Mouse (Mus musculus) hindbrain, embryonic 12.5 days (tissue): Measurements from ENCODE around the gene Camsap3. TPM values are rescaled to one million over a fixed set of nuclear protein-coding genes. Genes with fewer than 3 reads are reported as not detected.

Experiments
- ATAC-seq: fragments of 200-750 bp; cut with Nextera tagmentation; 2 replicates; pipeline ENCODE4 v1.8.0; 2017; ENCODE audit warnings: moderate TSS enrichment; ENCODE audit not compliant: low FRiP score
- H3K27ac ChIP-seq: fragments of 300-500 bp; sonication (generic); 2 replicates; pipeline ENCODE4 v1.5.1; 2016; ENCODE audit warnings: mild to moderate bottlenecking
- H3K27me3 ChIP-seq: fragments of 300-500 bp; sonication (generic); 2 replicates; pipeline ENCODE4 v1.6.1; 2016; ENCODE audit warnings: mild to moderate bottlenecking
- H3K36me3 ChIP-seq: fragments of 300-500 bp; sonication (generic); 2 replicates; pipeline ENCODE4 v1.6.1; 2016; ENCODE audit warnings: mild to moderate bottlenecking
- H3K4me1 ChIP-seq: fragments of 300-500 bp; sonication (generic); 2 replicates; pipeline ENCODE4 v1.6.1; 2016
- H3K4me2 ChIP-seq: fragments of 300-500 bp; sonication (generic); replicated peaks from 2 replicates; pipeline ENCODE4 v1.6.1; 2016; ENCODE audit warnings: mild to moderate bottlenecking
- H3K4me3 ChIP-seq: fragments of 300-500 bp; sonication (generic); 2 replicates; pipeline ENCODE4 v1.5.1; 2016; ENCODE audit warnings: mild to moderate bottlenecking
- H3K9ac ChIP-seq: fragments of 300-500 bp; sonication (generic); 2 replicates; pipeline ENCODE4 v1.6.1; 2016; ENCODE audit warnings: mild to moderate bottlenecking, moderate library complexity
- H3K9me3 ChIP-seq: fragments of 300-500 bp; sonication (generic); replicated peaks from 2 replicates; pipeline ENCODE4 v1.6.1; 2016; ENCODE audit warnings: mild to moderate bottlenecking
- WGBS: fragments of 180-500 bp; shearing (Covaris S2); methylation state at CpG from one replicate; pipeline ENCODE4 v1.1.7; 2016; 5-methylcytosine and 5-hydroxymethylcytosine counted together
- polyA plus RNA-seq: library from polyadenylated mRNA; unstranded; fragments of >200 nt; fragmentation: Nextera tagmentation; extraction: Ambion mirVana; gene quantifications from 2 replicates; pipeline ENCODE4 v1.2.1, GENCODE M21; 2016

The Camsap3 gene
- polyA plus RNA-seq, 1 experiment from 2014 or later: 27.4 TPM

DNA sequence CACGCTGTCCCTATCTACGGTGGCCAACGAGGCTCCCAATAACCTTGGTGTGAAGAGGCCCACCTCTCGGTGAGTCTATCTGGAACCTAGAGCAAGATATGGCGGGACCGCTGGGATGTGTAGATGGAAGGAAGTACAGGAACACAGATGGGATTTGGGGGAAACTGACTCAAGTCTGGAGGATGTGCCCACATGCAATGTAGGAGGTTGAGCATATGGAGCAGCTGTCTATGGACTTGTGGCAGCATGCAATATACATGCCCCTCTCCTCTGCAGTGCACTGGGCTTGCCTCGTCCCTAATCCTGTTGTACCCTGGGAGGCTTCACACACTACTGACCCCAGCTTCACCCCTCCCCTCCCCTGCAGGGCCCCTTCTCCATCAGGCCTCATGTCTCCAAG lies 20.7 kb downstream of the Camsap3 start:
- H3K4me2 ChIP-seq: no peak overlapping the region
- no peaks in the 10 kb centered on the region for H3K4me1 ChIP-seq
- no peak overlapping the region for H3K9ac ChIP-seq
- no peaks in the 10 kb centered on the region for H3K27me3 ChIP-seq
- no peaks in the 10 kb centered on the region for H3K9me3 ChIP-seq
- no peak overlapping the region for H3K27ac ChIP-seq
- ATAC-seq: no peak
- no peak overlapping the region for H3K4me3 ChIP-seq
- peaks cover 97% of the 10 kb centered on the region for H3K36me3 ChIP-seq
- WGBS: 91% methylated on average over 7 of the region's 7 CpGs

DNA sequence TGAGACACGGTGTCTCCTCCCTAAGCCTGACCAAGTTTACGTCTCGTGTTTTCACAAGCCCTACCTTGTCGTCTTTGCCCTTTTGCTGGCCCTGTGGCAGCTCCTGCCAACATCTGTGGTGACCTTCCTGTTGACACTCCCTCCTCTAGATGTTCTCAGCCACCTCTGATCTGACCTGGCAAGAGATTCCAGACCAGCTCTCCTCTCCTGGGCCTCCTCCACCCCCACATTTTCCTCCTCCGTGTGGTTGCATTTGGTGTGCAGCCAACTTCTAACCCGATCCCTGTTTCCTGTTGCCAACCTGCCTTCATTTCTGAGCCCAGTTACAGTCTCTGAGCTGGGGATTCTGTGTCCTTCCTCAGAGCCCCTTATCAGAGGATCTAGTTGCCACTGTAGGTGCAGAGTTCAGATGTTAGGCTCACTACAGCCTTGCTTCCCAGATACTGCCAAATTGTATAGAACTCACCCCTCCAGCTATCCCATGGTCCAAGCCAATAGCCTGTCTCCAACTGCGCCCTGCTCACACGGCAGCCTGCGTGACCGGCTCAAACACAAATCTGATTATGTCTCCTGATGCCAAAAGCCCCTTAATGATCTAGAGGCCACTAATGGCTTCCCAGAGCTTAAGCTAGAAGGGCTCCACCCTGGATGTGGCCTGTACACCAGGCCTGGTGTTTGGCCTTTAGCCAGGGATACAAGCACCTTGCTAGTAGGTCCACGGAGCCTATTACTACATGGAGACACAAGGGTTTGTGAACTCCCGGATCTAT lies 22.1 kb downstream of the Camsap3 start:
- H3K27me3 ChIP-seq: no peaks in the 10 kb centered on the region
- H3K4me2 ChIP-seq: no peak overlapping the region
- no peak overlapping the region for H3K9ac ChIP-seq
- H3K4me1 ChIP-seq: no peaks in the 10 kb centered on the region
- no peak overlapping the region for H3K27ac ChIP-seq
- H3K9me3 ChIP-seq: no peaks in the 10 kb centered on the region
- 85% methylated on average over 12 of the region's 12 CpGs for WGBS
- ATAC-seq: no peak
- H3K36me3 ChIP-seq: peaks cover 97% of the 10 kb centered on the region
- no peak overlapping the region for H3K4me3 ChIP-seq

DNA sequence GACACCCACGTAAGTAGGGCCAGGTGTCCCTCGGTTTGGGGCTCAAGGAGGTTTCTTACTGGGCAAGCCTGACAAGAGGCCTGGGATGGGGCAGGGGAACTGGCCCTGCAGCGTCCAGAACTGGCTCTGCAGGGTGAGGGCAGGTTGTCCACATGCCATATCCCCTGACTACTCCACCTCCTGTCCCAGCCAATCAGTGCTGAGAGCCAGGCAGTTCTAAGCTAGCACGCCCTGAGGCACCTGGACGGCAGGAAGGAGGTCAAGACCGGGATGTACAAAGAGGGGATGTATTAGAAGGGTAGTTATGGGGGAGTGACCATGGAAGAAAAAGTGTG lies 22.7 kb downstream of the Camsap3 start:
- 80% methylated on average over 6 of the region's 6 CpGs for WGBS
- ATAC-seq: no peak
- Histone ChIP-seq H3K27ac (no peak overlapping the region), H3K36me3 (peaks cover 98% of the 10 kb centered on the region), H3K9me3 (no peaks in the 10 kb centered on the region), H3K4me1 (no peaks in the 10 kb centered on the region), H3K4me3 (no peak overlapping the region), H3K27me3 (no peaks in the 10 kb centered on the region), H3K9ac (no peak overlapping the region), H3K4me2 (no peak overlapping the region)

- Histone ChIP-seq H3K27me3 (no peaks in the 10 kb centered on the region; the same call in 1 of the 2 replicates), H3K4me3 (peak within 1 kb of the TSS; percentile 88), H3K27ac (no peak within 1 kb of the TSS), H3K36me3 (peaks cover 20% of the 10 kb centered on the region), H3K4me1 (peaks cover 18% of the 10 kb centered on the region), H3K9me3 (no peaks in the 10 kb centered on the region), H3K9ac (peak within 1 kb of the TSS; percentile 80), H3K4me2 (peak within 1 kb of the TSS; percentile 73)
- under 1% methylated on average over 37 of the region's 37 CpGs for WGBS
- ATAC-seq: peak; percentile 97
Observed at GRCm38 (mm10) chr8:3621199-3621970, 34.3 kb downstream of the Camsap3 start, which contains the start of the genes Xab2 and Pet100. Gene Xab2 (minus strand): TSS chr8:3621316. Gene Pet100 (plus strand): TSS chr8:3621548.

GRCm38 (mm10) chr8:3622119-3622518 lies 35.0 kb downstream of the Camsap3 start:
- Histone ChIP-seq H3K4me2 (peak overlapping the region; percentile 64), H3K9me3 (no peaks in the 10 kb centered on the region), H3K27ac (no peak overlapping the region), H3K27me3 (no peaks in the 10 kb centered on the region; the same call in 1 of the 2 replicates), H3K36me3 (peaks cover 14% of the 10 kb centered on the region), H3K4me3 (peak overlapping the region; percentile 88), H3K9ac (peak overlapping the region; percentile 59), H3K4me1 (peaks cover 18% of the 10 kb centered on the region)
- ATAC-seq: no peak
- WGBS: 66% methylated on average over 8 of the region's 8 CpGs

DNA sequence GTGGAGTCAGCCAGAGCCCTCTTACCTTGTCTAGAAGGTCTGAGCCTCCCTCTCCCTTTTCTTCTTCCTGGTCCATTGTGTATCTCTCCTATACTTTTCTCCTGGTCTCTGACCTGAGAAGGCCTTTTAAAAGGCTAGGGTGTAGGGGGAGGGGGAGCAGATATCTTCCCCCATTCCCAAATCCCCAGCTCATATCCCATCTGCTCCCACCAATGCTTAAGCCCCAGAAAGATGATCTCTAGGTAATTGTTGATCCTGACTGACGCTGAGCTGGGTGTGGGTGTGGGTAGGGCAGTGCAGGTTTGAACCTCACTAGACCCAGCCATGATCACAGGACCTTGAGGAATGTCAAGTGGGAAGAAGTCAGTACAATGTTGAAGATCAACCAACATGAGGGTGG lies 38.4 kb downstream of the Camsap3 start, which contains the start of gene Pcp2:
TSS of gene Pcp2 (minus strand) at position 101 of the 400 bp plus-strand sequence.
- Histone ChIP-seq H3K9ac (no peak within 1 kb of the TSS), H3K36me3 (no peaks in the 10 kb centered on the region), H3K4me3 (no peak within 1 kb of the TSS), H3K9me3 (no peaks in the 10 kb centered on the region), H3K27ac (no peak within 1 kb of the TSS), H3K27me3 (peaks cover 16% of the 10 kb centered on the region), H3K4me1 (peaks cover 9% of the 10 kb centered on the region), H3K4me2 (no peak within 1 kb of the TSS)
- WGBS: 76% methylated on average over 1 of the region's 1 CpGs
- ATAC-seq: no peak

DNA sequence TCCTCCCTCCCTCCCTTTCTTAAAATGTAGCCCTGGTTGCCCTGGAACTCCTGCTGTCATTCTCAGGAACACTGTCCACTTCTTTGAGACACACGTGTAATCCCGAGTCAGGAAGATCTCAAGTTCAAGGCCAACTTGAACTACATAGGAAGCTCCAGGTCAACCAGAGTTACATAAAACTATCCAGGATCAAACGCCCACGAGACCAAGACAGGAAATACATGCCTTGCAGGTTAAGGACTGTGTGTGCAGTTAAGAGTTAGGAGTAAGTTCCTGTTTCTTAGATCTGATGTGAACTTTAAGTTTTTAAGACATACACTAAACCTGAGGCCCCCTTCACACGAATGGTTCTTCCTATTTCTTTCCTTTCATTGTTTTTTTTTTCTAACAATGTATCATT lies 39.9 kb downstream of the Camsap3 start:
- peaks cover 20% of the 10 kb centered on the region for H3K27me3 ChIP-seq
- no peak overlapping the region for H3K4me2 ChIP-seq
- H3K36me3 ChIP-seq: no peaks in the 10 kb centered on the region
- H3K27ac ChIP-seq: no peak overlapping the region
- no peak overlapping the region for H3K9ac ChIP-seq
- H3K4me3 ChIP-seq: no peak overlapping the region
- no peaks in the 10 kb centered on the region for H3K9me3 ChIP-seq
- ATAC-seq: no peak
- 62% methylated on average over 5 of the region's 5 CpGs for WGBS
- H3K4me1 ChIP-seq: peaks cover 12% of the 10 kb centered on the region

- H3K9me3 ChIP-seq: no peaks in the 10 kb centered on the region
- peaks cover 7% of the 10 kb centered on the region; the same call in 1 of the 2 replicates for H3K4me1 ChIP-seq
- H3K27me3 ChIP-seq: peaks cover 20% of the 10 kb centered on the region
- H3K4me2 ChIP-seq: no peak overlapping the region
- no peak overlapping the region for H3K9ac ChIP-seq
- H3K4me3 ChIP-seq: no peak overlapping the region
- no peaks in the 10 kb centered on the region for H3K36me3 ChIP-seq
- H3K27ac ChIP-seq: no peak overlapping the region
- 26% methylated on average over 5 of the region's 5 CpGs for WGBS
- no peak for ATAC-seq
Observed at GRCm38 (mm10) chr8:3628014-3628413, 40.9 kb downstream of the Camsap3 start.

GRCm38 (mm10) chr8:3630647-3631477 lies 43.8 kb downstream of the Camsap3 start, which contains the start of gene Stxbp2:
Gene Stxbp2 (plus strand): TSS chr8:3630955.
- H3K27ac ChIP-seq: no peak within 1 kb of the TSS
- peak within 1 kb of the TSS; percentile 59 for H3K9ac ChIP-seq
- peak within 1 kb of the TSS; percentile 47 for H3K4me3 ChIP-seq
- peaks cover 20% of the 10 kb centered on the region for H3K27me3 ChIP-seq
- ATAC-seq: peak; percentile 70
- H3K4me1 ChIP-seq: peaks cover 7% of the 10 kb centered on the region; the same call in 1 of the 2 replicates
- H3K4me2 ChIP-seq: peak within 1 kb of the TSS; percentile 85
- no peaks in the 10 kb centered on the region for H3K9me3 ChIP-seq
- 6% methylated on average over 47 of the region's 47 CpGs for WGBS
- no peaks in the 10 kb centered on the region for H3K36me3 ChIP-seq

- Histone ChIP-seq H3K4me3 (peak overlapping the region; percentile 47), H3K4me2 (peak overlapping the region; percentile 85), H3K27me3 (peaks cover 20% of the 10 kb centered on the region), H3K36me3 (no peaks in the 10 kb centered on the region), H3K9me3 (no peaks in the 10 kb centered on the region), H3K27ac (no peak overlapping the region), H3K4me1 (peaks cover 7% of the 10 kb centered on the region; the same call in 1 of the 2 replicates), H3K9ac (peak overlapping the region; percentile 59)
- no peak; the same call in 1 of the 2 replicates for ATAC-seq
- 19% methylated on average over 8 of the region's 8 CpGs for WGBS
Observed at GRCm38 (mm10) chr8:3631478-3631875, 44.4 kb downstream of the Camsap3 start.

DNA sequence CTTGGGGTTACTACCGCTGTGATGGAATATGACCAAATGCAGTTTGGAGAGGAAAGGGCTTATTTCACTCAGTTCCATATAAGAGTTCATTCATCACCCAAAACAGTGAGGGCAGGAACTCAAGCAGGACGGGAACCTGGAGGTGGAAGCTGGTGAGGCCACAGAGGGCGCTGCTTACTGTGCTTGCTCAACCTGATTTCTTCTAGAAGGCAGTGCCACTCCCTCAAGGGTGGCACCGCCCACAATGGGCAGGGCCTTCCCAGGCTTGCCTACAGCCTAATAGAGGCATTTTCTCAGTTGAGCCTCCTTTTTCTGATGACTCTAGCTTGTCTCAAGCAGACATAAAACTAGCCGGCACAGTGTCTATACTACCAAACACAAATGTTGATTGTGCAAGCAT lies 58.7 kb downstream of the Camsap3 start:
- Histone ChIP-seq H3K36me3 (no peaks in the 10 kb centered on the region), H3K27ac (no peak overlapping the region), H3K9me3 (no peaks in the 10 kb centered on the region), H3K9ac (no peak overlapping the region), H3K4me2 (no peak overlapping the region), H3K27me3 (no peaks in the 10 kb centered on the region), H3K4me1 (no peaks in the 10 kb centered on the region), H3K4me3 (no peak overlapping the region)
- 29% methylated on average over 5 of the region's 5 CpGs for WGBS
- no peak for ATAC-seq
